Mouse (Mus musculus): ENCODE measurements around the gene Gucy2g.

The Gucy2g gene

DNA sequence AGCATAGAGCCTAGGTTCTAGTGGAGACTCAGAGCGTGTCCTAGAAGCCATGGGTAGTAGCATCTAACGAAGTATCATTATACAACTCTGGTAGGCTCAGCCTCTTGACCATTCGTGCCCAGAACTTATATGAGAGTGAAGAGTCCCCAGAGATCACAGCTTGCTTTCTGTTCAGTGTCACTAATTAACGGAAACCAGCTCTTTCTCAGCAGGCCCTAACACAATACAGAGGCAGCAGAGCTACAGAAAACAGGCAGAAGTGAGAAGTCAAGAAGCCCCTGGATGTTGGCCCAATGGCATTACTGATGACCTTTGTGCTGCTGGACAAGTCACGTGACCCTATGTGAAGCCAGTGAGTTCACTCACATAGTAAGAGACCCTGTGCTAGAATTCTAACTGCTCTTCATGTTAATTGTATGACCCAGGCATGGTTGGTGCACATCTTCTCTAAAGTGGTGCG is at the start of gene Gucy2g:
Gene Gucy2g, minus strand, starts transcription at position 51 of the 460 bp plus-strand sequence.
- DNase-seq (ENCODE audit: low read depth, low spot score), result no peak

DNA sequence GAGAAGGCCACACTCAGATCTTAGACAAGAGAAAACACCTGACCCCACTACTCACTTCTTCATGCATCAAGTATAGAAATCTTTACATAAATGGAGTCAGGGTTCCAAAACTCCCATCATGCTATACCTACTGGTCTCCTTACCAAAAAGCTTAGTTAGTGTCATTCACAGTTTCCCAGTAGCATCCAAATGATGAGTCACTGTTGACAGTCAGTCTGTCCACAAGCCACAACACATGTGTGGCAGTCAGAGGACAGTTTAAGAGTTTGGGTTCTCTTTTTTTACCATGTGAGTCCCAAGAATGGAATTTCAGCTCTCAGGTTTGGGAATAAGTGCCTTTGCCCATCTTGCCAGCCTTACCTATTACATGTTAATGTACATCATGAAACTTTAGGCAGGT is 47.9 kb upstream of the Gucy2g start:
- DNase-seq (ENCODE audit: low read depth, low spot score), result no peak

DNA sequence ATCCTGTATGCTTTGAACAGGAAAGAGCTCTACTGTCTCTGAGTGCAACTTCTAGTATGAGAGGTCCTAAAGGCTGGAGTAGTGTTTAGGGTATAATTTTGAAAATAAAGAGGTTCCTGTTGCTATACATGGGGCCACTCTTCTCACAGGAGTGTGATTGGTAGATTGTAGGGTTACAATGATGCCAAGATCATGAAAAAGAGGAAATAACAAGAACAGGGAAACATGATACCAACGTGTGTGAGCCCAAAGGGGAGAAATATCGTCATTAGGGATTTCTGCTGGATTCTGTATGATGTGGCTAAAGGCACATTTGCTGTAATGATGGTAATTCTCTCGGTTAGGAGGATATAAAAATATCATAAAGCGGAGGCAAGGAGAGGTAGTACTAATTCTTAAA is 45.0 kb upstream of the Gucy2g start:
- no peak for DNase-seq (ENCODE audit: low read depth, low spot score)

DNA sequence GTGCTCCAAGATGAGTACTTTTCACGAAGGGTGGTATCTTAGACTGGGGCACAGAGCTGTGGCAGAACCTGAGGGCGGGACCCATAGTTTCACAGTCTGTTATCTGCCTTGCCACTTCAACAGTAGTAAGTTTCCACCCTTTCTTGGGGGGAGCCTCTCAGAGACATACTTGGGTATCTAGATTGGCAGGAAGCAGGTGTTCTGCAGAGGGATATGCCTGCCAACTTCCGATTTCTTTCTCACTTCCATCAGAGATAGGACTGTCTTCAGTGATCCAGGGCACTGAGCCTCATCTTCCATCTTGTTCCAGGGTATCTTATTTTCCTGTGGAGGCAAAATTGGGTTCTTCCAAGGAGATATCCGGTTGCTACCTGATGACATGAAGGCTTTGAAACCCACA is 43.1 kb upstream of the Gucy2g start:
- DNase-seq (ENCODE audit: low read depth, low spot score), result no peak

DNA sequence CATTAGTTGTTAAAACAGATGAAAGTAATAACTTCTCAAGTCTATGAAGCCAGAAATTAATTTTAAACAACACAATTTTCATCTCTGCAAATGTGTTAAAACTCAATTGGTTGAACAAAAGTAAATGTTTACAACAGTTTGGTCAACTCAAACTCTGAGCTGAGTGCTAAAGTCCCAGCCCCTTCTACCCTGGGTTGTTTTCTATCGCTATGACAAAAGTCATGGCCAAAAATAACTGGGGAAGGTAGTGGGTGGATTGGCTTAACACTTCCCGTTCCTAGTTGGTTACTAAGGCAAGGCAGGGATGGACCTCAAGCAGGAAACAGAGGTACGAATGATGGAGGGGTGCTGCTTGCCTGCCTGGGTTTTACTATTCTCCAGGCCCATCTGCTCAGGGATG is 35.7 kb upstream of the Gucy2g start:
- DNase-seq (ENCODE audit: low read depth, low spot score), result no peak

DNA sequence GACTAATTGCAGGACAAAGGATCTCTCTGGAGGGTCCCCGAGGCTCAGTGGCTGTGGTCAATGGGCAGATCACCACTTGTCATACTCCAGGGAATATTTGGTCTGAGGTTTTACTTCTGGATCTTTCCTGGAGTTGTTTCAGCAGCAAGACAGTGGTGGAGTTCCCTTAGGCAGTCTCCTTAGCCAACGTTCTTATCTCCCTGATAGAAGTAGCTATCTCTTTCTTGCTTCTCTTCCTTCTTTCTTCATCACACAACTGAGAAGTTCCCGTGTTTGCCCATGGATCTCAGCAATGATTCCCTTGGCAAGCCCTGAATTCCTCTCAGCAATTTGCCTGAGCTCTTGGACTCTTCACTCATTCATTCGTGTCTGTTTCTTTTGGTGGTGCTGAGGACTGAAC is 35.1 kb upstream of the Gucy2g start:
- no peak for DNase-seq (ENCODE audit: low read depth, low spot score)

DNA sequence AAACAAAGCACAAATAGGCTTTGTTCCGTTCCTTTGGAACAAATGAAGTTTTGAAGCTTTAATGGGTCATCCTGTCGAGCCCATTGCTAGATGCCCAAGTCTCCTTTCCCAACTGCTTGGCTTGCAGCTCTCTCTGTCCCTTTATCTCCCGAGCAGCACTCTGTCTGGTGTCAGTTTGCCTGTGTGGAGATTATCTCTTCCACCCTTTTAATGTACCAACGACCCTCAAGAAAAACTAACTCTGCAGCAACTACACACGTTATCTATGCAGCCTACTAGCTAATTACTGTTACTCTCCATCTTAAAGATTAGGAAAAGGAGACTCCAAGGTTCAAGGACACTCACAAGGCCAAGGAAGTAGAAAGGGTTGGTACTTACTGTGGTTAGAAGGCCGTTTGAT is 32.3 kb upstream of the Gucy2g start:
- no peak for DNase-seq (ENCODE audit: low read depth, low spot score)

DNA sequence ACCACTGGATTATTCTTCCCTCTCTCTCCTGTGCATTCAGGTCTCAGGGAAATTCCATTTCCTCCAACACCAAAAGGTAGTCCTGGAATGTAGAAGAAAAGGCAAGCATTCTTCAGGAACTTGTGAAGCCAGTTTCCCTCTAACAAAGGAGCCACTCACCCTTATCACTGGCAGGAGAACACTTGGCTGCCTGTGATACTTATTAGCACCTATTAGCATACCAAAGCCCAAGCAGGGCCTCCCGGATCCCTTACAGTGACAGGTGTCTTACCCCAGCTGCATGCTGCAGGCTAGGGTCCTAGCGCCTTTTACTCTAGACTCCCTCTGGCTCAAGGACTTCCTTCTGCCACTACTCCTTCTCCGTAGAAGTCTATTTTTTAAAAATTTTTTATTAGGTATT is 30.4 kb upstream of the Gucy2g start:
- peak; percentile 96 for DNase-seq (ENCODE audit: low read depth, low spot score)

DNA sequence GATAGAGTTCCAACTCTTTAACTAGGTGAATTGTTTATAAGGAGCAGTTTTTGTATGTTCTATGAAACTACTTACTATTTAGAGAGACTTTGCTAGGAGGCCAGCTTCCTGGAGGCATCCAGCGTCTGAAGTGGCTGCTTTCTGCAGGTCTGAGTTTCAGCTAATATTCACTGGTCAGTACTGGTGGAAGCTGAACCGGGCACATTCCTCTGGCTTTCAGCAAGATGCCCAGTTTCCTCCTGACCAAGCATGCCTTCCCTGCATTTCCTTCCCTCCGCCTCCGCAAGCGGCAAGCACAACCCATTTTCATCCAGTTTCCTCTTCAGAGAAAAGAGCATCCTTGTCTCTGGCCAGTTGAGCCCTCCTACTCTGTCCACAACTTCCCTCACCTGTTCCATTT is 28.0 kb upstream of the Gucy2g start:
- DNase-seq (ENCODE audit: low read depth, low spot score), result no peak

DNA sequence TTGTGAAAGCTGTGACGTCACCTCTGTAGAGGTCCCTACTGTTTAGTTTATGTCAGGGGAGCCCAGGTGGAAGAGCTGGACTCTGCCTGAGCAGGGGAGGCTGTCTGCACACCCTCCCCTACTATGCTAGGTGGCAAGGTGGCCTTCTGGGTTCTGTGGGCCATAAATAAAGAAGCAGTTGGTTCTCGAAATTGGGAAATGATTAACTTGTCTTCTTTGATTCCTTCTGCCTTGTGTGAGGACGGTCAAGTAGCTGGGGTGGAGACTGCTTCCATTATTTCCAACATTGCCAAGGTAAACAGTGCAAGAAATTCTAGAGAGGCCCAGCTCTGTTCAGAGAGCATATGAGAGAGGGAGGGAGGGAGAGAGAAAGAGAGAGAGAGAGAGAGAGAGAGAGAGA is 27.1 kb upstream of the Gucy2g start:
- DNase-seq (ENCODE audit: low read depth, low spot score), result no peak

DNA sequence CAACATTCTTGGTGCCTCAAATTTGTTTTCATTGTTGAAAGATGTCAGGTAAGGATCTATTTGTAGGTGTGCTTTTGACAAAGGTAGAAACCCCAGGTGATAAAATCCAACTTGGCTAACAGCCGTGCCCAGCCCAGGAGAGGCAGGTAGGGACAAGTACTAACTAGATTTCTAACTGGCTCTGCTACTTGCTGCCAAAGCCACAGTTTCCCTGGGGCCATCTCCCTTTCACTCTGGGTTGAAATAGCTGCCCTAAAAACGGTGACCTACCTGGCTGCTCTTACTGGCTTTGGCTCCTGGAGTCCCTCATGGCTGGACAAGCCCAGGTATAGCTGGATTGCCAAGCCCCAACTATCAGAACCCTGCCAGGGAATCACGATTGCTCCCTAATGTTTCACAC is 25.8 kb upstream of the Gucy2g start:
- DNase-seq (ENCODE audit: low read depth, low spot score), result no peak

DNA sequence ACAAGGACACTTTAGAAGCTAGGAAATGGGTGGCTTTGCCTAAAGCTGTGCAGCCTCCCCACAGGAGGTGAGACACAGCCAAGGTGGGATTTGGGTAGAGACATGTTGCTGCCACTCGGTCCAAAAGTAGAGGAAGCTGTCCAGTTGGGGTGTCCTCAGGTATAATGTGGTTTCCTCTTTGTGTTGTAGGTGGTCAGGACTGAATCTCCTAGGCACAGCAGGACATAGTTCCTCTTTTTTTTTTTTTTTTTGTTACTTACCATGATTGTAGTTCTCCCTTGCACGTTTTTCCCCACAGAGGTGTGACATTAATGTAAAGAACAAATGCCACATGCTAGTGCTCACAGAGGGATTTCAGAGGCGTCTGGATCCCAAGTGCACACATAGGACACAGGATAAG is 24.2 kb upstream of the Gucy2g start:
- no peak for DNase-seq (ENCODE audit: low read depth, low spot score)

DNA sequence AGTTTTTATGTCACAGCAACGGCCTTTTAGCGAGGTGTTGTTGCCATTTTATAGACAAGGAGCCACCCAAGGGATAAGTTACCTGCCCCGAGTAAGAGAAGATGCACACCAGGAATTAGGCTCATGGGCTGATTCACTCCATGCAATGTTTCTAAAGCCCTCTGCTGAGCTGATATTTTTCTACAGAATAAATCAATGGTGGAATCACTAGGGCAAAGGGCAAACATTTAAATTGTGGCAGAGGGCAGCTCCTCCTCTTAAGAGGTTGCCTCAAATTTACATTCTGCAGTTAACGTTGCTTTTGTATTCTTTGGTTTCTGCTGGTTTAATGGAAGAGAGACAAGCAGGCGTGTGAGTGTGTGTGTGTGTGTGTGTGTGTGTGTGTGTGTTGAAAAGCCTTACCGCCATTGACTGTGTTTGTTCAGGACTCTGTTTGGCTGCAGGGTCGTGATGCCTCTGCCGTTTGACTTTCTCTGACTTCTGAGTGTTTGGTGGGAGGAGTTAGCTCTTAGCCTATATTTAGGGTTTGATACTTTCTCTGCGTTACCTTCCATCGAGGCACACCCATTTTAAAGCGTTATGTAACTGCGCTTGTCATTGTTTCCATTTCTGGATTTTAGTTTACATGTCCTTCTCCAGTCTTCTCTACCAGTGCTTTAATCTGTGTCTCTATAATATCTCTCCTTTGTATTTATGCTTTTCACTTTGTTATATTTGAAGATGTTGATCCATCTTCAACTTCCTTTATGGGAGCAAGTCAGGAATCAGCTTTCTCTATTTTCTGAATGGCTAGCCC is 19.6 kb upstream of the Gucy2g start:
- no peak for DNase-seq (ENCODE audit: low read depth, low spot score)

DNA sequence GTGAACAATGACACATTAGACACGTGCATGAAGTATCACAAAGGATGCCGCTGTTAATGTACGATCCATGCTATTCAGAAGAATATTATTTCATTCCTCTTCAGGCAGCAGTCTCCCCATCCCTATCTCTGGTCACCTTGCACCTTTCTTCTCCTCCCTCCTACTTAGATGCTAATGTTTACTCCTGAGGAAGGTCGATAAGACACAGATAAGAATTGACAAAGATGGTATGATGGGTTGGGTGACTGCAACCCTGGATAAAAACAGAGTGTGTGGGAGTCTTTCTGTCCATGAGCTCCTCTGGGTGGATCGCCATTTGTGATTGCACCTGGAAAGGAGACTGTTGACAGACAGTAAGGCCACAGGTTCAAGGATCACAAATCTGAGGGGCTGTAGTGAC is 17.5 kb upstream of the Gucy2g start:
- DNase-seq (ENCODE audit: low read depth, low spot score), result no peak

DNA sequence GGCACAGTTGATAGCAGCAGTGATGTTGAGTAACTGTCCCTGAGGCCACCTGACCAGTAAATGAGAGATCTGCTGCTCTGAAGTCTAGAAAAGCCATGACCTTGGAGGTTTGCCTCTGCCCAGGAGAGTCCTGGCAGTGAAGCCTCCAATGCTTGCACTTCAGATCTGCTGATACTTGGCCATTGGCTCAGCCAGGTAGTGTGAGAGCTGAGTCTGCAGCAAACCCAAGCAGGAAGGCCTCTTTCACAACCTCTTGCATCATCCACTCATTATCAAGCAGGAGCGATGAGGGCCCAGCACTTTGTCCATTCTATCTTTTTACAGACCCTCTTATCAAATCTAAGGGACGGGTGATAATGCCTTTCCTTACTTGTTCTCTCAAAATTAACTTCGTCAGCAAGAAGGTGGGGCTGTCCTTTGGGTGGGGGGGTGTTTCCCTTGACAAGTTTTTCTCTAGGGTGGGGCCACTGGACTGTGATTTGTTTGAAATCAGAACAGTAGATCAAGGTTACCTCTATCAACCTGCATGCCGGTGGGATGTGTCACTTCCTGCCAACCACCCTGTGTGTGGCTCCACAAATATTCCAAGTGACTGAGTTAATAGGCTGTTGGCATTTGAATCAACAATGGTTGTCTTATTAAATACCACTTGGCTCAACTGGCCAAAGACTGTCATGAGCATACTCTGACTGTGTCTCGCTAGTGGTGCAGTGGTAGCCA is 16.8 kb upstream of the Gucy2g start:
- DNase-seq (ENCODE audit: low read depth, low spot score), result peak; percentile 13

DNA sequence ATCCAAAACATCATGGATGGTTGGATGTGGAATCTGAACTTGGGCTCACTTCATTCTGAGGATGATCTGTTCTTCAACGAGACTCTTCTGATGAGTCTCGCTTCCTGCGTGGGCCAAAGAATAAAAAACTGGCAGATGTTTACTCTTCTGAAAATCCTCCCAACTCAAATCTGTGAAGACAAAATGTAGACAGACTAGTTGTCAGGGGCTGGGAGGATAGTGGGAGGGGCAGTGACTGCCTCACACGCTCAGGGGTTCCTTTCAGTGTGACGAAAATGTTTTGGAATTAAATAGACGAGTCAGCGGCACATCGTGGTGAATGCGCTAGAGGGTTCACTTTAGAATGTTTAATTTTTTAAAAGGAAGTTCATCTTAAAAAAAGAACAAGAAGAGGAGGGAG is 15.1 kb upstream of the Gucy2g start:
- no peak for DNase-seq (ENCODE audit: low read depth, low spot score)

DNA sequence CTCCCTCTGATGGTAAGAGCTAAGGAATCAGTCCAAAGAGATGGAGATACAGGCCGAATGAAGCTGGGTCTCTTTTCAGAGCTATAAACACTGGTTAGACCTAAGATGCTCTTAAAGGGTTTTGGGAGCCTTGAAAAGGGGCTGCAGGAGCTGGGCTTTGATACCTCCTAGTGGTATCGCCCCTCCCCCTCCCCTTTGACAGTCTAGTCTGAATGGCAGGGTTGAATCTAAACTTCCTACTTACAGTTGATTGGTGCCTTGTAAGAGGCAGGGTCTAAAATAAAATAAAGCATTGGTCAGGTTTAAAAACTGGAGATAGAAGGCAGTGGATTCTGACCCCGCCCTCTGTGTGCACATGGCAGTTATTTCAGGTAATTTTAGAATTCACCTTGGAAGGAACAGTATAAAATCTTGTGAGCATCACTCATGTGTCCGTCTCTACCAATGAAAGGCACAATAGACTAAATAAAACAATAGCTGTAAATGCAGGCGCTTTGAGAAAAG is 13.5 kb upstream of the Gucy2g start:
- peak; percentile 84 for DNase-seq (ENCODE audit: low read depth, low spot score)

DNA sequence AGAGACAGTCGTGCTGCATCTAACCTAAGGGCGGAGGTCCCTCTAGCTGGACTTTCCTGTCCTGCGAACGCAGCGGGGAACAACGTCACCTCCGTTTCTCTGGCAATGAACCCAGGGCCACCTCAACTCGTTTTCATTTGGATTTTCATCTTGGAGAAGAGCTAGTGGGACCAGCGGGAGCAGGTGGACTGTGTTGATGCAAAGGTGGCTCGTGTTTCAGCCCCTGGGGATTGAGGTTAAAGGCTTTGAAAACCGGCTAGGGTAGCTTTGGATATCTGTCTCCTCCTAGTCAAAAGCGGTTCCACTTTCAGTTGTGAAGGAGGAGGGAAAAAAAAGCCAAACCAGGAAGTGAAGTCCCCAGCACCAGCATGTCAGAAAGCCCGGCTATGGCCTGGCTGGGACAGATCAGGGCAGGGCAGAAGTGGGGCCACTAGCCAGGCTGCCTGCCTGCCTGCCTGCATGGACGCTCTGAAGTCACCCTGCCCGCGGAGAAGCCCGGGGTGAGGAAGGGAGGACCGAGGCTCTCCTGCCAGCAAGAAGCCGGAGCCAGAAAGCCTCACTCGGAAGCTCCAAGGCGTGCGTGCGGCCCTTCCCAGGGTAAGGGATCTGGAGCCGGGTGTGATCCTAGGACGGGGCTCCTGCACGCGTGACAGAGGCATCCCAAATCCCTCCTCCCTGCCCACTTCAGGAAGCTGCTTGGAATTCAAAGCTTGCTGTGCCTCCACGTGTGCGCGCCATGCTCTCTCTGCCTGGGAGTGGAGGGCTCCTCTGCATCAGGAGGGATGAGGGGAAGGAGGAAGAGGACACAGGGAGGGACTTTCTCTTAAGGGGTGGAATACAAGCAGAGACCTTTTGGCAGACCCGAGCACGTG is 12.8 kb upstream of the Gucy2g start:
- DNase-seq (ENCODE audit: low read depth, low spot score), result peak; percentile 70

DNA sequence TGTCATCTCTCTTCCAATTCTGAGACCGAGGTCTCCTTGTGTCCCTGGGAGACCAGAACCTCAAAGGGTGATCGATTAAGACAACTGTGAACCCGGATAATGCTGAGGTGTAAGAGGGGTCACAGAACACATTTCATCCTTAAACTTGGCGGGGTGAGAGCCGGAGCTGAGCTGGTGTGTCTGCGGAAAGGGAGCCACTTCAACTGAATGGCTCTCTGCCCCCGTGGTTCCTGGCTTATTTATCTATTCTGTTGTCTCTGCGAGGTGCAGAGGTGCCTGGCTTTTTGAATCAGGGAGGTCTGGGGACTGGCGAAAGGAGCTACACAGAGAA is 12.2 kb upstream of the Gucy2g start:
- DNase-seq (ENCODE audit: low read depth, low spot score), result no peak

DNA sequence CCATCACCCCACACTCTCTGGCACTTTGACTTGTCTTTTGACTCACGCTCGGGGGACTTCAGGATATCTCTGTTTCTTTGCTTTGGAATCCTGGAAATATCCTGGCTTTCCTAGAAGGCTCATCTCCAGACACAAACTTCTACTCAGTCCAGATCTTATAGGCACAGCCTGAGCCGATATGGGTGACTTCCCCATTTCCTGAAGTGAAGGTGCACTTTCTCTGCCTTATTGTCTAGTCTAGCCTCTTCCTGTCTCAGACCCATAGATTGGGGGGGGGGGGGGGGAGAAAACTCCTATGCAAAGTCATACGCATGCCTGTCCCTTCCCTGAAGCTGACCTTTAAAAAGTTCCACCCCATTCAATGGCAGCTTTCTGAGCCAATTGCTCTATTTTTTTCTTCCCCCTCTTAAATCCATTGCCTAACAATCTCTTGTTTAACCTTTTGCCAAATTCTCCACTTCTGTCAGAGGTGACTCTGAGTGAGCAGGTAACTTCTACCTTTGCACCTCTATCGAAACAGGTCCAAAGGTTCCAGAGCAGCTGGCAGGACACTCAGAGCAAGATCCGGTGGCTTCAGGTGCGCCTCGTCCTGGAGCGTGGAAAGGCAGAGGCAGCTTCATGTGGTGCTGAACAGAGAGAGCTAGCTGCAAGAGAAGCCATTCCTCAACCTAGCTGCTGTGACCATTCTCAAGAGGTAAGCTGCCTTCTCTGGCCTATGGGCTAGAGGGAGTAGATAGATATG is 10.5 kb upstream of the Gucy2g start, which contains the start of gene Acsl5:
Gene Acsl5, plus strand, starts transcription at position 556 of the 742 bp plus-strand sequence.
- peak; percentile 6 for DNase-seq (ENCODE audit: low read depth, low spot score)

DNA sequence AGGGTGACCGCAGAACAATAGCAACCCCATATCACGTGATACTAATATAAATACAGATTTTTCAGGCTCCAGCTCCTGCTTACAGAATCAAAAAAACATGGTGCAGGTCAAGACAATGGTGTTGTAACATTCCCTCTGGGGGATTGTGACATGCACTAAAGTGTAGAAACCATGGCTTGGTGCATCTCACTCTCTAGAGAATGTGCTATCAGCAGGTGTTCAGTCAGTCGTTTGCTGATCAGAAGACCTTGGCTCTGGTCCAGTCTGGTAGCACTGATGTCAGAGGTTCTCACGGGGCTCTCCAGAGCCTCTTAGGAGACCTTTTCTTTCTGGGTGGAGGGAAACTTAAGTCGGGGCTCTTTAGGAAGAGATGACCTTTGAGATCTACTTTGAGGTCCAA is 9.4 kb upstream of the Gucy2g start:
- no peak for DNase-seq (ENCODE audit: low read depth, low spot score)
